Mouse (Mus musculus) midbrain, embryonic 13.5 days (tissue): ENCODE measurements at regions not wholly inside any gene's neighbourhood (a gene's known extent, or its start where the extent isn't known, plus 50 kb on each side); places are given as distances from the start of the nearest gene placed in this dataset.

Source experiments
- ATAC-seq: fragments of 200-750 bp; cut with Nextera tagmentation; 2 replicates; pipeline ENCODE4 v1.8.0; 2017; ENCODE audit warnings: mild to moderate bottlenecking, moderate TSS enrichment, moderate library complexity
- H3K27ac ChIP-seq: fragments of 300-500 bp; sonication (generic); 2 replicates; pipeline ENCODE4 v1.5.1; 2015; ENCODE audit warnings: inconsistent platforms, mild to moderate bottlenecking, moderate library complexity
- H3K27me3 ChIP-seq: fragments of 300-500 bp; sonication (generic); 2 replicates; pipeline ENCODE4 v1.6.1; 2015; ENCODE audit warnings: mild to moderate bottlenecking, inconsistent platforms
- H3K36me3 ChIP-seq: fragments of 300-500 bp; sonication (generic); 2 replicates; pipeline ENCODE4 v1.6.1; 2015; ENCODE audit warnings: mild to moderate bottlenecking, inconsistent platforms
- H3K4me1 ChIP-seq: fragments of 300-500 bp; sonication (generic); replicated peaks from 2 replicates; pipeline ENCODE4 v1.6.1; 2015; ENCODE audit warnings: inconsistent platforms
- H3K4me2 ChIP-seq: fragments of 300-500 bp; sonication (generic); replicated peaks from 2 replicates; pipeline ENCODE4 v1.6.1; 2015; ENCODE audit warnings: moderate library complexity, mild to moderate bottlenecking, inconsistent platforms
- H3K4me3 ChIP-seq: fragments of 300-500 bp; sonication (generic); replicated peaks from 2 replicates; pipeline ENCODE4 v1.5.1; 2015; ENCODE audit warnings: mild to moderate bottlenecking, inconsistent platforms
- H3K9ac ChIP-seq: fragments of 300-500 bp; sonication (generic); replicated peaks from 2 replicates; pipeline ENCODE4 v1.6.1; 2015; ENCODE audit warnings: mild to moderate bottlenecking, inconsistent platforms
- H3K9me3 ChIP-seq: fragments of 300-500 bp; sonication (generic); 2 replicates; pipeline ENCODE4 v1.6.1; 2016; ENCODE audit warnings: mild to moderate bottlenecking, inconsistent platforms
- WGBS: fragments of 180-500 bp; shearing (Covaris S2); methylation state at CpG from one replicate; pipeline ENCODE4 v1.1.7; 2015; 5-methylcytosine and 5-hydroxymethylcytosine counted together

DNA sequence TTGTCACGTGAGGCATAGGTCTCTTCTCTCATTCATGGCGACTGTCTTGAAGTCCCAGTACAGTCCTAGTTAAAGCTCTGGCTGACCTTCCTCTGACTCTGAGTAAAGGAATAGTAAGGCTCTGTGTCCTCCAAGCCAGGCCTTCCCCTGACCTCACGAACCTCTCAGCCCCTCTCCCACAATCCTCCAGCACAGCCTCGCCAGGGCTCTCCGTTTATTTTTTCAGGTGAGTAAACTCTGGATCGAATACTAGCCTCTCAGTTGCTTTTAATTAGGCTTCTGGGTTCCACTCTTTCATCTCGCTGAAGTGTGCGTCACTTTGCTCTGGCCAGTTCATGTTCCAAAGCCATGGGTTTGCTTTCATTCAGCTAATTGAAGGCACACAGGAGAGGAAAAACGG lies 133.8 kb downstream of the Mylk4 start:
- WGBS: 76% methylated on average over 9 of the region's 9 CpGs
- no peaks in the 10 kb centered on the region for H3K27me3 ChIP-seq
- ATAC-seq: no peak

DNA sequence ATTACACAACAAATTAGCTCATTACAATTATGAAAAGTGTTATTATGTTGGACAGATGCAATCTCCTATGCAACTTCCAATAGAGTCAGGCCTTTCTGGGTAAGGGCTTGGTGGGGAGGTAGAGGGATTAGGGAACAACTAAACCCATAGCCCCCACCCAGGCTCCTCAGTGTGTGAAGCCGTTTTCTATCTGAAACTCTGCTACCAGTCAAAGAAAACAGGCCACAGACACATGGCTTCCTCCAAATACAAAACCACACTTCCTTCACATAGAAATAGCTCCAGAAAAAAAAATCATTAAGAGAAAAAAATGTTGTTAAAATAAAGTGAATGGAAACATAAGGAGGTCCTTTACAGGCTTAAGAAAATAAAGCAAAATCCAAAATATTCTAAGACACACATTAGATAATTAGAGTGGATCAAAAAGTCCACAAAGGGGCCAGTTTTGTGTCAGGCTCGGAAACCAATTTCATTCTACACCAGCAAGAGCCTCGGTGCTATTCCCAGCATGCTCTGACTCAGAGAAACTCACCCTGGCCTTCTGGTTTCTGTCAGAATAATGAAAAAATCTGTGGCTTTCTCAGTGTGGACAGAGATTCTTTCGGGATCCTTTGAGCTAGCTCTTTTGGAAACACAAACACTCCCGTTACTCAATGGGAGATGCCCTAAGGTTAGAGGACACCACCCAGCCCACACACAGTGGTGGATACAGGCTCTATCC lies 140.6 kb downstream of the Mylk4 start:
- H3K27ac ChIP-seq: no peak overlapping the region
- no peak overlapping the region for H3K4me2 ChIP-seq
- H3K4me3 ChIP-seq: no peak overlapping the region
- WGBS: 71% methylated on average over 5 of the region's 5 CpGs
- ATAC-seq: no peak
- H3K27me3 ChIP-seq: no peaks in the 10 kb centered on the region
- no peaks in the 10 kb centered on the region for H3K4me1 ChIP-seq
- no peaks in the 10 kb centered on the region for H3K36me3 ChIP-seq
- no peaks in the 10 kb centered on the region for H3K9me3 ChIP-seq
- no peak overlapping the region for H3K9ac ChIP-seq

More for the DNA sequence above, 133.8 kb downstream of the Mylk4 start:
- Histone ChIP-seq H3K36me3 (no peaks in the 10 kb centered on the region), H3K9ac (no peak overlapping the region), H3K4me3 (no peak overlapping the region), H3K27ac (no peak overlapping the region), H3K4me2 (no peak overlapping the region), H3K4me1 (no peaks in the 10 kb centered on the region), H3K9me3 (no peaks in the 10 kb centered on the region)

DNA sequence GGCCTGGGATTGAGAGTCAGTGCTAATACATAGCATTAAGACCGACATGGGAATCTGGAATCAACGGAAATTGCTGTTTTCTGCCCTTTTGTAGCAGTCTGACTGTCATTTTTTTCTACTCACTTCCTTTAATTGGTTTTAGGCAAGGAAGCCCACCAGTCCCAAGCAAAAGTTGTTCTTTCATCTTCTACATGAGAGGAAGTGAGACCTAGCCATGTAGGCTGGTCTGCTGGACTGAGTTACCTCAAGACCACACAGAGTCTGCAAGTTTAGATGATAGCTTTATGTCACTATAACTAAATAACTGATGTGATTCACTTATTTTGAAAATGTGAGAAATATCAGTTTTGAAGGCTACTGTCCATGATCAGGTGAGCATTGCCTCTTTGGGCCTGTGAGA lies 142.8 kb downstream of the Mylk4 start:
- Histone ChIP-seq H3K36me3 (no peaks in the 10 kb centered on the region), H3K9ac (no peak overlapping the region), H3K27ac (no peak overlapping the region), H3K4me1 (no peaks in the 10 kb centered on the region), H3K9me3 (no peaks in the 10 kb centered on the region), H3K4me3 (no peak overlapping the region), H3K27me3 (no peaks in the 10 kb centered on the region), H3K4me2 (no peak overlapping the region)
- ATAC-seq: no peak
- WGBS: 85% methylated on average over 2 of the region's 2 CpGs

DNA sequence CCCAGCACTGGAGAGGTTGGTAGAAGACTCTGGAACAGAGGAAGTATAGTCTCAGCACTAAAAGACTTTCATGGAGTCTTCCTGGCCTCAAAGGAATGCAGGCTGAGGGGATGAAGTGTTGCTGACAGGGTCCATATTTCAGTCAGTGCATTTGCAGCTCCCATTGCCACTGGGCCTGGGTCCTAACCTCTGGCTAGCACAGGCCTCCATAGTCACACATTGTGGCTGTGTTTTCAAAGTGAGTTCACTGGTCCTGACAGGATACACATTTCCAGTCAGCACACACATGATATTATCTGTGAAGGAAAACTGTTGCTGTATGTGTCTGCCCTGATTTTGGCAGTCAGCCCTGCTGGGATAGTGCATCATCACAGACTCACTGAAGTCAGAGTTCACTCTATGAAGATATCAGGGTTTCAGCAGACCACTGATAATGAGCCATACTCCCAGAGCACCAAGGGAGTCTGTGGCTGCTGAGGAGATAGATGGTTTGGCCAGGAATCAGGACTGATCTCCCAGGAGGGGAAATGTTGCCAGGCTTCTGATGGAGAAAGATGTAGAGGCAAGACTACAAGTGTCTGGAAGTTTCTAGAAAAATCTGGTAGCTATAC lies 153.5 kb downstream of the Mylk4 start:
- H3K9me3 ChIP-seq: no peaks in the 10 kb centered on the region
- no peak overlapping the region for H3K4me3 ChIP-seq
- no peak overlapping the region for H3K4me2 ChIP-seq
- no peaks in the 10 kb centered on the region for H3K36me3 ChIP-seq
- no peak overlapping the region for H3K27ac ChIP-seq
- no peaks in the 10 kb centered on the region for H3K4me1 ChIP-seq
- no peak for ATAC-seq
- H3K9ac ChIP-seq: no peak overlapping the region
- H3K27me3 ChIP-seq: no peaks in the 10 kb centered on the region

DNA sequence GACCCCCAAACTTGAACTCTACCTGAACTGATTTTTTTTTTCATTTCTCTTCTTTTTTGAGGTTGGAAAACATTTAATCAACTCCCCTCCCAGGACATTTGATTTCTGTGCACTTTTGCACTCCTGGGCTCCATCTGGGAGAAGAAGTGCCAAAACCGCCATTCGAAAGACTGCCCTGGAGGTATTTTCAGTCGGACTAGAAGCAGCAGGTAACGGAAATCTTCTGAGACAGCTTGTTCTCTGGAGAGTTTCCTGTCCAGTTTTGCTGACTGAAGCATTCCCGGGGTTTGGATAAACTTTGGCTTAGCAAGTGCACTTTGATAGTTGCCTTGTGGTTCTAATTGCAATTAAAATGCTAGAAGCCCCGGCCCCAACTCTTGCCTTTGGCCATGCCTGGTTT lies 169.8 kb downstream of the Mylk4 start:
- Histone ChIP-seq H3K27me3 (no peaks in the 10 kb centered on the region), H3K36me3 (no peaks in the 10 kb centered on the region), H3K9me3 (no peaks in the 10 kb centered on the region), H3K4me1 (no peaks in the 10 kb centered on the region), H3K27ac (no peak overlapping the region), H3K4me3 (no peak overlapping the region), H3K4me2 (no peak overlapping the region), H3K9ac (no peak overlapping the region)
- WGBS: 62% methylated on average over 6 of the region's 6 CpGs
- no peak for ATAC-seq

DNA sequence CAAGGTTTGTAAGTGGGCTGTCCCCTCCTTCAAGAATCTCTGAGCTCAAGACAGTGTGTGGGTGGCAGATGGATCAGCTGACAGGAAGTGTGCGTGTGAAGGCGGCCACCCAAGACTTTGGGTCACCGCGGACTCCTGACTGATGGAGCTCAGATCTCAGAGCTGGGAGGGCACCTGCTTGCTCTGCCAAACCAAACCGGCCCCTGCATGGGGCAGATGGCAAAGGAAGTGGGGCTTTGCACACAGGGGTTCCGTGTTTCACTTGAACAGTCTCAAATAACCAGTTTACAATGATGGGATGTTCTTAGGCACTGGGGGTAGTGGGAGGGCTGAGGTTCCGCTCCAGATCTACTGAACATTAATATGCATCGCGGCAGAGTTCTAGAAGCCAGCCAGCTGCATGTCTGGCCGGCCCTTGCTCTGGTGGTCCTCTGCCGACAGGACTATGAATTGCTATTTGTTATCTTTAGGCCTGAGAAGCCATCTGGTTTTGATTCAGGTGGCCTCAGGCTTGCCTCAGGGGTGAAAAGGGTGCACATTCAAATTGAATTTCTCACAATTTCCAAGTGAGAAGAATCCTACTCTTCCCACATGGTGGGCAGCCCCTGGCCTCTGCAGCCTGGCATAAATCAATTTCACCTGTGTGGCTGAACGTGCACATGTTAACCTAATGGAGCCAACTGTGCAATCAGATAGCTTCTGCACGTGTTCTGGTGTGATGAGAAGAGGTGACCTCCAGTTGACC lies 172.0 kb downstream of the Mylk4 start:
- H3K27ac ChIP-seq: no peak overlapping the region
- H3K27me3 ChIP-seq: no peaks in the 10 kb centered on the region
- H3K36me3 ChIP-seq: no peaks in the 10 kb centered on the region
- H3K9ac ChIP-seq: no peak overlapping the region
- H3K9me3 ChIP-seq: no peaks in the 10 kb centered on the region
- no peak for ATAC-seq
- no peak overlapping the region for H3K4me3 ChIP-seq
- no peak overlapping the region for H3K4me2 ChIP-seq
- WGBS: 86% methylated on average over 13 of the region's 13 CpGs
- no peaks in the 10 kb centered on the region for H3K4me1 ChIP-seq

DNA sequence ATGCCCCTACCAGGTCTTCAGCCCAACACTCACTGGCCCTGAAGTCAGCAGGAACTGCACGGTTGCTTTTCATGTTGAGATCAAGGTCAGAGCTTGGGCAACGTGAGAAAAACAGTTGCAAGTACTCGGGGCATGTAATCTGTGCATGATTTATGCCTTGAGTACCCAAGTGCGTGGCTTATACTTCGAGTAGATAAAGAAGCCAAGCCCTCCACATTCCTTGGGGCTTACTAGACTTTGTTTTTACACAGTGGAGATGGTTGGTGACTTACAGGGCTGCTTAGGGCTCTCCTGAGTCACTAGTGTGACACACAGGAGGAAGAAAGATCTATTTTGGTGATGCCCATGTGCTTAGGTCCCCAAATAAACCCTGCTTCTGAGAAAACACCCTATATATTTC lies 172.8 kb downstream of the Mylk4 start:
- H3K27ac ChIP-seq: no peak overlapping the region
- no peak overlapping the region for H3K4me2 ChIP-seq
- H3K27me3 ChIP-seq: no peaks in the 10 kb centered on the region
- ATAC-seq: no peak
- no peak overlapping the region for H3K9ac ChIP-seq
- no peaks in the 10 kb centered on the region for H3K9me3 ChIP-seq
- H3K36me3 ChIP-seq: no peaks in the 10 kb centered on the region
- no peaks in the 10 kb centered on the region for H3K4me1 ChIP-seq
- WGBS: 76% methylated on average over 5 of the region's 5 CpGs
- no peak overlapping the region for H3K4me3 ChIP-seq

DNA sequence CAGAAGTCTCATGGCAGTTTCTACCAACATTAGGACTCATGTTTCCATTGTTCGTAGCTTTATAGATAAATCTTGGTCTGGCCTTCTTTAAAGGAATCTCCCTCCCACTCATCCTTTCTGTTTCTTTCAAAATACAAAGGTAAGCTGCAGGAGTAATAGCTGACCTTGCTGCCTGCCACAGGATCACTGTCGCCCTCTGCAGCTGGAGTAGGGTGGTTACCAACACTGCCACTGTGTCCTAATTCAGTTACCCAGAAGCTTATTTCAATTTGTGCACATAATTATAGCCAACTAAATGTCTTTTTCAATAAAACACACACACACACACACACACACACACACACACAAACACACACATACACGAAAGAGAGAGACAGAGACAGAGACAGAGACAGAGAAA lies 175.3 kb downstream of the Mylk4 start:
- H3K4me2 ChIP-seq: no peak overlapping the region
- no peak overlapping the region for H3K9ac ChIP-seq
- H3K27ac ChIP-seq: no peak overlapping the region
- H3K27me3 ChIP-seq: no peaks in the 10 kb centered on the region
- no peak for ATAC-seq
- no peaks in the 10 kb centered on the region for H3K4me1 ChIP-seq
- H3K36me3 ChIP-seq: no peaks in the 10 kb centered on the region
- no peaks in the 10 kb centered on the region for H3K9me3 ChIP-seq
- H3K4me3 ChIP-seq: no peak overlapping the region
- 79% methylated on average over 3 of the region's 3 CpGs for WGBS

DNA sequence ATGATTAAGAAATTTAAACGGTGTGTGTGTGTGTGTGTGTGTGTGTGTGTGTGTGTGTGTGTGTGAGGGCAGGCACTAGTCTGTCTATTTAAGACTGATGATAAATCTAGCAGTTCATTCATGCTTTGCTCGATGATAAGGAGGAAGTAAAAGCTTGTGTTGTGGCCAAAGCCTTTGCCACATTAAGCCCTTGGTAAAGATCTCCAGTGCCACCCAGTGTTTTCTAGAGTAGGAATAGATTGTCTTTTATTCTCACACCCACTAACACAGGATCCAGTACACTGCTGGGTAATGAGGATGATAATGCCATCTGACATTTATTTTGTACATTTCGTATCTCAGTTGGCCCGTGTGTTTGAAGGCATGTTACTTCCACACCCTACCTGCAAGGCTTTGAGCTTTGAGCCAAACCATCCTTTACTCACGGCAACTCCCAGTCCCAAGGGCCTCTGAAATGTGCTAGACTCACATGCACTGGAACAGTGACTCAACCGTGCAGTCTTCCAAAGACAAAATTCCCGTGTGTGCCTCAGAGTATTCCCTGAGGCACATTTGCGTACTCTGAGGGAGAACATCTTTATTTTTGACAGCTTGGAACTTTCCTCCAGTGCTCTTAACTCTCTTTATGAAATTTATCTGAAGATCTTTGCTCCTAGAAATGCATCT lies 179.7 kb downstream of the Mylk4 start:
- WGBS: 88% methylated on average over 8 of the region's 8 CpGs
- Histone ChIP-seq H3K36me3 (no peaks in the 10 kb centered on the region), H3K9ac (no peak overlapping the region), H3K27me3 (no peaks in the 10 kb centered on the region), H3K9me3 (no peaks in the 10 kb centered on the region), H3K27ac (no peak overlapping the region), H3K4me1 (no peaks in the 10 kb centered on the region), H3K4me2 (no peak overlapping the region), H3K4me3 (no peak overlapping the region)
- ATAC-seq: no peak

DNA sequence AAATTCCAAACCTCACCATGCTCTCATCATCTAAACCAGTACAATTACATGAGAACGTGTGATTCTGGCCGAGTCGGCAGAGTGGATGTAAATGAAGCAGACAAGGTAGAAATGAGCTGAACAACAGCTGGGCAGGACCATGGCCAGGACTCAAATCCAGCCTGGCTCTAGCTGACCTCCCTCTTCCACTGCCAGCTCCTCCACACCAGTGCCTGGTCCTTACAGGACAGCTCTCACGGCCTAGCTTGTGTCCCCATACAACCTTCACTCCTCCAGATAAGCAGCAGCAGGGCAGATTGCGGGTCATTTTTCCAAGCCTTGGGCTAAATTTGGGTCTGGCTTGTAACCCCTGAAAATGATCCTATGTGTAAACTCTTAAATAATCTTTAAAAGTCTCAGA lies 182.4 kb downstream of the Mylk4 start:
- Histone ChIP-seq H3K27me3 (no peaks in the 10 kb centered on the region), H3K9ac (no peak overlapping the region), H3K4me1 (no peaks in the 10 kb centered on the region), H3K4me3 (no peak overlapping the region), H3K27ac (no peak overlapping the region), H3K36me3 (no peaks in the 10 kb centered on the region), H3K9me3 (no peaks in the 10 kb centered on the region), H3K4me2 (no peak overlapping the region)
- ATAC-seq: no peak
- WGBS: 93% methylated on average over 5 of the region's 5 CpGs

DNA sequence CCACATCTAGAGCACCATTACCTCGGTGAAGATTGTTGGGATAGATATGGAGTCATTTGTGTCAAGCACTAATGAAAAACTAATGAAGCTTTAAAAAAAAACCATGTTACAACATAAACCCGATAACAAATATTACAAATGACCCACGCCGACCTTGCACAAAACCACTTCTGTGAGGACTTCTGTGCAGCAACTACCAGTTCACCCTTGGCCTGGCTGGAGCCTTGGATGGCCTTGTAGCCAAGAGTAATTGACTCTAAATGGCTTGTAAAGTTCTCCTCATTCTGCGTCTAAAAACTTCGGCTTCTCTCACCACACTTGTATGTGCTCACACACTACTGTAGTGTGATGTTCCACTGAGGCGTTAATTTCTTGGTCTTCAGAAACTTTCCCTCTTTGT lies 190.1 kb downstream of the Mylk4 start:
- Histone ChIP-seq H3K36me3 (no peaks in the 10 kb centered on the region), H3K9me3 (peaks cover 2% of the 10 kb centered on the region; the same call in 1 of the 2 replicates), H3K27me3 (no peaks in the 10 kb centered on the region), H3K27ac (no peak overlapping the region), H3K9ac (no peak overlapping the region), H3K4me3 (no peak overlapping the region), H3K4me1 (no peaks in the 10 kb centered on the region), H3K4me2 (no peak overlapping the region)
- no peak for ATAC-seq
- 95% methylated on average over 7 of the region's 7 CpGs for WGBS

DNA sequence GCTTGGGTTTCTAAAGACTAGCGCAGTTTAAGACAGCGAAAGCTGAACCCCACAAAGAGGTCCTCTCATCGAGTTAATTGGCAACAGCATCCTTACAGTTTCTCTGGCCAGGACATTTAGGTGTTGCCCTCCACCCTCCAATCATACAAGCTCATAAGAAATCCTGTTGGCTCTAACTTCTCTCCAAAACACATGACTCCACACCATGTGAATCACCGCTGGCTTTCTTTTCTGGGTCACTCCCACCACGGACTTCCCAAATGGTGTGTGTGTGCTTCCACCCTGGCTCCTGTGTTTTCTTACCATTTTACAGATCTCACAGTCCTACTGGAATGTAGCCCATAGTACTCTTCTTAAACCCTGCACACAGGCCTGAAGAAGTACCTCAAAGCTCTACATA lies 190.6 kb downstream of the Mylk4 start:
- Histone ChIP-seq H3K36me3 (no peaks in the 10 kb centered on the region), H3K4me3 (no peak overlapping the region), H3K9me3 (peaks cover 5% of the 10 kb centered on the region; the same call in 1 of the 2 replicates), H3K9ac (no peak overlapping the region), H3K4me2 (no peak overlapping the region), H3K27me3 (no peaks in the 10 kb centered on the region), H3K4me1 (no peaks in the 10 kb centered on the region), H3K27ac (no peak overlapping the region)
- no peak for ATAC-seq
- WGBS: 95% methylated on average over 5 of the region's 5 CpGs
